Mouse (Mus musculus): ENCODE data around the gene Wdfy2.

Gene Wdfy2

DNA sequence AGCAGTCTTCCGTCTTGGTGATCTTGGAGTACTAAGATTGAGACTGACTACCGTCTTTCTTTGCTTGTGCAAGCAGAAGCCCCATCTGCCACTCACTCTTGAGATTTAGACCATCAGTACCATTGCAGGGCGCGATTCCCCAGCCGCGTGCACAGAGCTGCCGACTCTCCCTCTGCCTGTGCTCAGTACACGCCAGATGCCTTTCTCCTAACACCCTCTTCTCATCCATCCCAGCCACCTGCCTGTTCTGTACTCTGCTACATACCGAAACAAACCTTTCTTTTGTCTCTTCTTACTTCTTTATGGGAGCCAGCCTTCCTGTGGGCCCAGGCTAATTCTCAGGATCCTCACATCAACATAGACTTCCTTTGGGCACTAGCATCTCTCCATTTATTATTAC is 97.9 kb downstream of the Wdfy2 start:
- DNase-seq (ENCODE audit: low spot score in 2 of 2): no peak

GRCm38 (mm10) chr14:62936631-62937380 is 99.3 kb downstream of the Wdfy2 start:
- DNase-seq (ENCODE audit: low spot score in 2 of 2): no peak

DNA sequence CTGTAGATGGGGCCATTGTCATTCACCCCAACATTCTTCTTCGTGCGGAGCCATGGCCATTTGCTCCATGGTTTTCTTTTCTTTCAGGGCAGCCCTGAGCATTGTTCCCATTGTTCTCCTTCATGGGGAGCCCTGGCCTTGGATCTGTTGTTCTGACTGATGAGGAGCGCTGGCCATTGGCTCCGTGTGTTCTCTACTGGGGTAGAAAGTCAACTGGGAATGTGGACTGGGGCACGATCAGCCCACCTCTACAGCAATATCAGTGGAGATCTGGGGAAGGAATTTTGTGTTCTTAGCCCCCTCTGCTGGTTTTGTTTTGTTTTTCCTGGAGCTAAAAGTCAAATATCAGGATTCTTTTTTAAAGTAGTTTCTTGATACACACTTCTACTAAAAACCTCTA is 100.2 kb downstream of the Wdfy2 start:
- DNase-seq (ENCODE audit: low spot score in 2 of 2): no peak

- DNase-seq (ENCODE audit: low spot score in 2 of 2): no peak
Measured at GRCm38 (mm10) chr14:62939435-62939834, 102.0 kb downstream of the Wdfy2 start.

GRCm38 (mm10) chr14:62940383-62941074 is 103.1 kb downstream of the Wdfy2 start:
- no peak for DNase-seq (ENCODE audit: low spot score in 2 of 2)

- DNase-seq (ENCODE audit: low spot score in 2 of 2): no peak
Measured at GRCm38 (mm10) chr14:62946794-62947193, 109.3 kb downstream of the Wdfy2 start.

DNA sequence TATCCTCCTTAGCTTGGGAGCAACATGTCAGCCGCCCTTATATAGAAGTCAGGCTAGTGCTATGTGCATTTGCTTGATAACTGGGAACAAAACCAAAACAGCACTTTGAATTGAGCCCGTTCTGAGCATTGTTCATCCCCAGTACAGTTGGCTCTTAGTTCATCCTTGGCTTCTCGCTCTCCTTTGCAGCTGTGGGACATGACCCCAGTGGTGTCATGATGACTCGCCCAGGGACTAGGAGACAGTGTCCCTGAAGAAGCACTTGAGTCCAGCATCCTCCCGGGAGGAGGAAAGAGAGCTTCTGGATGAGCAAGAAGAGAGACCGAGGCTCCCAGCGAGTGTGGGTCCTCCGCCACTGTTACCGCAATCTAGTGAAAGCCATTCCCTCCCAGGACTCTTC is 118.6 kb downstream of the Wdfy2 start:
- no peak for DNase-seq (ENCODE audit: low spot score in 2 of 2)

DNA sequence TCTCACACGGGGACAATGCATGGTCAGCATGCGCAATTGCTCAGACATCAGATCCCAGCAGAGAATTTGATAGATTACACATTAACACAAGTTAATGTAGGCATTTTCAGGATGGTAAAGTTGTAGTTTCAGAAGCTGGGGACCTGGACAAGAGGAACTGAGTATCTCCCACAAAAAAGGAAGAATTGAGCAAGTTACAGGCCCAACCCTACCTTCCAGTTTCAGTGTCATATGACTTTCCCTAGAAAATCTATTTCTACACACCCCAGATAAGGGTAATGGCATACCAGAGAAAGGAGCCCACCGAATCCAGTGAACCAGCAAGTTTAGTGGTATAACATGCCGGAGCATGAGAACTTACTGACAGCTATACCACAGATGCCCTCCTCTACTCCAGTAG is 126.2 kb downstream of the Wdfy2 start:
- no peak for DNase-seq (ENCODE audit: low spot score in 2 of 2)

- DNase-seq (ENCODE audit: low spot score in 2 of 2): no peak
Measured at GRCm38 (mm10) chr14:62965342-62965741, 127.9 kb downstream of the Wdfy2 start.

DNA sequence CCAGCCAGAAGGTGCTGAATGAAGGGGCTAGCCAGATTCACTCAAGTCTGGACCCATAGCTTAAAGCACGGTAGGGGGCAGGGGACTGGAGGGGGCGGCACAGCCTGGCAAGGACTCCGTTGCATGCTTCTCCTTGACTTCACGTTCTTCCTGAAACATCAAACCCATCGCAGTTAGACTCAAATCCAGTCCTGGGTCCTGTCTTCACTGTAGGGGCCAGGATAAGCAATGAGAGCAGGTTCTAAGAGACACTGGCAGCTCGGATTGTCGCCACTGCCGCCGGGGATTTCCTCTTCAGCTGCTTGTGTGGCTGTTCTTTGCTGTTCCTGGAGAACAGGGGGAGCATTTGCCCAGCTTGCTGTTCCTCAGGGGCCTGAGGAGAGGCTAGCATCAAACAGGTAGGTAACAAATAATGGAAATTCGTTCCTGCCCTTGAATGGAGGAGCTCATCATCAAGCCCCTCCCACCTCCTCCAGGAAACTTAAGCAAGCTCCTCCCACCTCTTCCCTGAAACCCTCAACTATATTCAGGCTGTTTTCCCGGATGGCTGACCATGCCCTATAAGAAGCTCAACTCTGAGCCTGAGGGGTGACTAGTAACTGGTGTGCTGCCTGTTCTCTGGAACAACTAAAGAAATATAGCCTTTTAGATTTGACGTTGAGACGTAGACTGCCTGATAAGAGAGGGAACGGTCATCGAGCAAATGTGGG is 128.5 kb downstream of the Wdfy2 start:
- DNase-seq (ENCODE audit: low spot score in 2 of 2): no peak

GRCm38 (mm10) chr14:62975046-62975445 is 137.6 kb downstream of the Wdfy2 start:
- DNase-seq (ENCODE audit: low spot score in 2 of 2): peak in 1 of 2 experiments; percentile 16

DNA sequence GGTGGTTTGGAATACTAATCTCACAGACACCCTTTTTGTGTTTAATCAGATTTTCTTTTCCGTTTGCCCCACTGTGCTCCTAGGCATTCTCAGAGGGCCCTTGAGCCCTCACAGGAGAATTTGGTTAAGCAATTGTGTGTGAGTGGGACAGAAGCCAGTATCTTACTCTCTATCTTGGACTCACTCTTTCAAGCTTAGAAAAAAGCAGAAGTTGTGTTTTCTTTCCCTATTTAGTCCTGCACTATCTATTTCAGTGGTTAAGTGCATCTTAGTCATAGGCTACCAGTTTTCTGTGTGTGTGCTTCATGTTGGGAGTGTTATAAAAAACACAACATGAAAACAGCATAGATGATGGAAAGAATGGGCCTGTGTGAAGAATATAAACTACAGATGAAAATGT is 142.3 kb downstream of the Wdfy2 start:
- DNase-seq (ENCODE audit: low spot score in 2 of 2): no peak

DNA sequence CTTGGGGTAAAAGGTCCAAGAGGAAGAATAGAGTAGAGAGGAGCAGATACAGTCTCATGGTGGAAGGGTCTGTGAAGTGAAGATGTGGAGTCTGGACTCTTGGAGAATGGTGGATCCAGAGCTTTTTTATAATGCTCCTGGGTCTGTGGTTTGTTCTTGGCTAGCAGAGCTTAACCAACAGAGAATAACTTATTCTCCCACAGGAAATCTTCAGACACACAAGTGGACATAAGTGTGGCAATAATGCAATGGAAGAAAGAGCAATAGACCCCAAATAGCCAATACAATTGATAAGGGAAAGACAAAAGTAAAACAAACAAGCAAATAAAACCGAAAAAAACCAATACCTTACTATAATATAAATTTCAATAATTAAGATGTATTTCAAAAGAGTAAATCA is 146.9 kb downstream of the Wdfy2 start, which contains the start of gene Defb48:
Gene Defb48, minus strand, starts transcription at position 101 of the 400 bp plus-strand sequence.
- no peak for DNase-seq (ENCODE audit: low spot score in 2 of 2)

DNA sequence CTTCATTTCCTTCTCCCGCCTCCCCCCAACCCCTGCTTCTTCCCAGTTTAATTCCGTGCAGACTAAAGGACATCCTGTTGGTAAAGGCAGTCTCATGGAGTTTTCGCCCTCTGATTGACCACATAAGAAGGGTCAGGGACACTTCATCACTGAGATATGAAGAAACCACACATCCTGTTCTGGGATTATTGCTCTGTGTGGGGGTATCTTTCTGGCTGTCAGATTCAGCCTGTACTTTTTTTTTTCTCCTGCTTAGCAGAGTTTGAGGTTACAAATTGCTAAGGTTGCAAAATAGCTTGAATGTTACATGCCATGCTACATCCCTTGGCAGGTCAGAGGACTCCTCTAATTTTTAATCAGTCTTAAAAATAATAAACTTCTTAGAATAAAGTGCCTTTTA is 153.8 kb downstream of the Wdfy2 start:
- DNase-seq (ENCODE audit: low spot score in 2 of 2): no peak

DNA sequence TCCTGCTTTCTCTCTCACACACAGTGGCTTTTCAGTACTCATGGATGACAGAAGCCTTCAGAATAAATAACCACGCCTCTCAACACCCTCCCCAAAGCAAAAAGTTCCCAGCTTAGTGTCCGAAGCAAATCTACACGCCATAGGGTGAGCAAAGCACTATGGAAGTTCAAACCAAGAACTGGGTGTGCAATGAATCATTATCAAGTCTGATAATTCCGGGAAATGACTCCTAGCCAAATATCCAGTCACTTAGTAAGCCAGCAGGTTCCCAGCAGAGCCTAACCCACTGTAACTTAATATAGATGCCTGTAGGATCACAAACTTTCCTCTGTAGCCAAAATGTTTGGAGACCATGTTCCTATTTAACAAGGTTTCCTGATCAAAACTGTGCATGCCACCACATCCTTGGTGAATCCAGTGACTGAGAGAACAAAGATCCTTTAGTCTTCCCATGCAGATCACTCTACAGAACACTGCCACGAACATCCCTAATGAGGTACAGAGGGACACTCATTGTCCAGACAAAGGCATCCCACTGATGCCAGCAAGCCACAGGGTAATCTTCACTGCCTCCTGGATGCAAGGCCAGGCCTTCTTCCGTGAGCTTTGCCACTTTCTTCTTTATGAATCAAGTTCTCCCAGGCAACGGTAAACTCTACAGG is 154.5 kb downstream of the Wdfy2 start:
- DNase-seq (ENCODE audit: low spot score in 2 of 2): no peak

DNA sequence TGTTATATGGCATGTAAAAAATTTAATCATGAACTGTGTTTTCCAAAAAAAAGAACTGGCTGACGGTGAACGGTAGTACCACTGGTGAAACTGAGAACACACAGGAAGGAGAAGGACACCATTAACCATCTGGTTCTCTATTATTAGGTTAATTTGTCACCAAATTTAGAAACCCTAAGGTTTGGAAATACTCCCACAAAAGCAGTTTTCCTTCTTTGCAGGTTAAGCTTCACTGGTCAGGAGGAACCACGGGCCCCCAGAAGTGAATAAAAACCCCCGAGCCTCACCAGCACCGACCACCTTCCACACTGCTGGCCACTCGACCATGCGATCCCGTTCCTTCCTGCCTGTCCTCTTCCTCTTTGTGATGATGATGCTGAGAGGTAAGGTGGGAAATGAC is 160.3 kb downstream of the Wdfy2 start, which contains the start of gene Defb47:
Gene Defb47, plus strand, starts transcription at position 301 of the 400 bp plus-strand sequence.
- DNase-seq (ENCODE audit: low spot score in 2 of 2): no peak

DNA sequence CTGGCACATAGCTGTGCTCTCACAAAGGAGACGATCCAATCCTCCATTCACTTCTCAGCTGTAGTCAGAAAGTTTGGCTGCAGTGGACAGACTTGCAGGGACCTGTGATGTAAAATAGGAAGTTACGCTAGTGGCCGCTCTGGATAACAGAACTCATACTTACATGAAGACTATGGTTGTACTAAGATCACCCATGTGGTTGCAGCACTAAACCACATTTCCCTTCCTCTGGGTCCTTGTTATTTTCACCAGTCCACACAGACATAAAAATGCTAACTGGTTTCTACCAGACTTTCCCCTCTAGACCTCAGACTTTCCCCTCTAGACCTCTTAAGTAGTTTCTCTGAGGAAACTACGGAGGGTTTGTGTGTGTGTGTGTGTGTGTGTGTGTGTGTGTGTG is 161.5 kb downstream of the Wdfy2 start:
- no peak for DNase-seq (ENCODE audit: low spot score in 2 of 2)

DNA sequence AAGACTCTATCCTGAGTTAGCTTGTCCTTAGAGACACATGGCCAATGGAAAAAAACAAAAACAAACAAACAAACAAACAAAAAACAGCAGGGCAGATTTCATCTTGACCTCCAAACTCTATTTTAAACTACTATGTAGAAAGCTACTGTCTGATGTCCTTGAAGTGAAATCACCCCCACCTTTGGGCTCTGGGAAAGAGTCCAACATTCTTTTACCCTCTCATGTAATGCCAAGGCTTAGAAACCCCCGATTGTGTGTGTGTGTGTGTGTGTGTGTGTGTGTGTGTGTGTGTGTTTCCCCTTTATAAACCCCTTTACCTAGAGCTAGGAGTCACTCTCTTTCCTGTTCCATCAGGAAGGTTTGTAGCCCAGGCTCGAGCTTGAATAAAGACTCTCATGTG is 165.1 kb downstream of the Wdfy2 start:
- no peak for DNase-seq (ENCODE audit: low spot score in 2 of 2)
